Mouse (Mus musculus) liver, postnatal 0 days (tissue): Measurements from ENCODE around the gene Btnl10.

ENCODE experiments used
- CTCF ChIP-seq: sonication (generic); IDR thresholded peaks from 2 replicates; pipeline ENCODE4 v1.5.1; 2016; ENCODE audit warnings: antibody characterized with exemption, low read depth
- EP300 ChIP-seq: IDR thresholded peaks from 2 replicates; pipeline ENCODE4 v1.6.1; 2016; ENCODE audit warnings: antibody characterized with exemption, low read depth, mild to moderate bottlenecking

GRCm38 (mm10) chr11:58922420-58922819, 4.7 kb downstream of the Btnl10 start:
- TF ChIP-seq CTCF (no peak), EP300 (no peak)
